Mouse (Mus musculus) regulatory T cell (primary cell): ENCODE results near the gene Gm20696.

ENCODE experiments used
- in situ Hi-C: fragments of 300-600 bp; cut with MboI, MseI; formaldehyde crosslinking; loops from one replicate; pipeline ENCODE4 v1.15.1; 2025; ENCODE audit warnings: high pct_unique_total_duplicates

The Gm20696 gene

DNA sequence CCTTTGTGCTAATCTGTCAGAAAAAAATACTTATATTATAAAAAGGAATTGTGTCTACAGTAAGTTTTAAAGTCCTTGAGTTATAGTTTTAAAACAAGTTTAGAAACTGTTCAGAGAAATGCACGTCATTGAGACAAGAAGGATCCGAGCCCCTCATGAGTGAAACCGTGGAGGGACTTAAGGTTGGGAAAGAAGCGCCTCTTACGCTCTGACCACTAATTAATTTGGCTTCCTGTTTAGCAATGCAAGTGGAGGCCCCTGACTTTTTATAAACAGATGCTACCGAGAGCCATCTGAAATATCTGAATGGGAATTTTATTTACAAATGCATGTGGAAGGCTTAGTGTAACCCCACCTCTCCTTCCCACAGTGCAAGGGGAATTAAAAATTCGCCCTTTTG, 41.3 kb downstream of the Gm20696 start:
- in situ Hi-C loops, result no loop called here

DNA sequence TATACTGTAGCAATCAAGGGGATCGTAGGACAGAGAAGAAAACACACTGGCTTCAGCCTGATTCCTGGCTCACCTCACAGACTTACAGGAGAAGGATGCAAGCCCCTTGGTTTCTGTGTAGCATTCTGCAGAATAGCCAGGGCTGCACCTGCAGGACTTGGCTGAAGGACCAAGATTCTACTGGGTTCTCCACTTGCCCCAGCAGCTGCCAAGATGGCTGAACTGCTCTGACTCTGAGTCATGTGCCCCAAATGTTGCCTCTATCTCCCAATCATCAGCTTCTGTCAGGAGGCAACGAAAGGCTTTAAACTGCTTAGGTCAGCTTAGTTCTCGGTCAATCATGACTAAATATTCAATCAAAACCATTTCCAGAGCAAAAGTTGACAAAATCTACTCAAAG, 42.1 kb downstream of the Gm20696 start:
- in situ Hi-C loops, result no loop called here

DNA sequence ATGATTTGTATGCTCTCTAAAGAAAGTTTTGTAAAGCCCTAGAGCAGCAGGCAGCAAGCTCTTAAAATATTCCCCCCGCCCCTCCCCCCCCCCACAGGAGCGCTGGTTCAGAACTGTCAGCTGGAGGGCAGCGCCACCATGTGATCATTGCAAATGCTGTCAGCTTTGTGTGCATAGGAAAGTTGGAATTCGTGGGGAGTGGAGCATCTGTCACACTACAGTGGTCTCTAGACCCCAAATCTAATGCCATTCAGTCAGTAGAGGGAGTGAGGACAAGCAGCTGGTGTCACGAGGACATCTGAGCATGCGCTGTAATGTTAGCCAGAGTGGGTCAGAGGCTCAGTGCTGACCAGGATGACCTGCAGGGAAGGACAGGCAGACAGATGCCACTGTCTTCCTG, 43.0 kb downstream of the Gm20696 start:
- in situ Hi-C loops, result no loop called here

DNA sequence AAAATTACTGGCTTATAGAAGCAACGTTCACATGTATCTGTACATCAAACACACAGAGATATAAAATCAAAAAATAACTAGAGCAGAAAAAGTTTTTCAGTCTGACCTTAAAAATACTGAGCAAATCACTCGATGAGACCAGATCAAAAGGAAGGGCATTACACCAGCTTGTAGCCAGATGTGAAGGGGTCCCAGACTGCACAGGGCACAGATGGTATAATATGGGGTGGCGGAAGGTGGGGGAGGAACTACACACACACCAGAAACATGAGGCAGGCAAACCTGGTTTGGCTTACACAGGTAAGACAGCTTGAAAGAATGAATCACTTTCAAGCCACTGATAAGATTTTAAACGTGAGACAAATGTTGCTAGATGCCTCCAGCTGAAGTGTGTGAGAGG, 45.4 kb downstream of the Gm20696 start:
- in situ Hi-C loops, result no loop called here

DNA sequence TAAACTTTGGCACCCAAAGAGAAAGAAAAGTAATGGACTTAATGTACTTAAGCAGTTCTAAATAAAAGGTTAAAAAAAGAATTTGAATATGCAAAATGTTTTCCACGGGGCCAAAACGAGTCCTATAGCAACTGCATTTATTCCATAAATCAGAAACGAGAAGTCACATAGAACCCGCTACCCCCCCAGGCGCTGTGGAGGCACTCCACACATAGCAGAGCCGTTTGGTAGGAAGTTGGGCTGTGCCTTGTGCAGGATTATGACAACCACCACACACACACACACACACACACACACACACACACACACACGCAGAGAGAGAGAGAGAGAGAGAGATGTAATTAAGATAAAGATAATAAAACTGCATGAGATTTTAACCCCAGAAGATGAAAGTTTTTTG, 46.1 kb downstream of the Gm20696 start:
- in situ Hi-C loops, result no loop called here

DNA sequence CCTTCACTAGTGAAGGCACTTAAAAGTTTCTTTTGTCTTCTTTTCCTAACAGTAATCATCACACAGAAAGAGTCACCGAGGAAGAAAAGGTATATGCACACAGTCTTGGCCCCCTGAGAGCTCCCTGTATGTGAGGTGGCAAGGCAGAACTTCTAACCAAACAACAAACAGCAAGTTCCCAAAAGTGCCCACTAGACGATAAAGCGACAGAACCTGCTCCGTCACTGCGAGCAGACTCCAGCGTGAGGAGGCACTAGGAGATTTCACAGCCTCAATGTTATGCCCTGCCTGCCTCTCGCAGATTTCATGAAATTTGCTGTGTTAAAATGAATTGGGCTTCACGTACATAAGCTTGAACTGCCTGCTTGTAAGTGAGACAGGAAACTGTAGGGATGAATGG, 46.6 kb downstream of the Gm20696 start:
- in situ Hi-C loops, result no loop called here

DNA sequence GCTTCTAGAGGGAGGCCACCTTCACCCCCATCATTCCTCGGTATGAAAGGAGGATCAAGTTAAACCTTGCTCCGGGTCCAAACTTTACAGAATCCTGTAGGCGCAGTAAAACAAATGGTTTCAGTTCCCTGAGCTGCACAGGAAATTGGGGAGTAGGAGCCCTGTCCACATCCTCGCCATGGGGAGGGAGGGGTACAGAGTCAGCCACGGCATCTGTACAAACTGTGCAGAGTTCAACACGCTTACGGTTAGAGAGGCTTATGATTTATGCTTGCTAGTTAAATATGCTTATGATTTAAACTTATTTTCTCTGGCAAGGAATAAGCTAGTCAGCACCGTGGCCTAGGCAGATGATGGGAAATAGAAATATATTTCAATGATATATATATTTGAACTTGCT, 47.1 kb downstream of the Gm20696 start:
- in situ Hi-C loops, result no loop called here

DNA sequence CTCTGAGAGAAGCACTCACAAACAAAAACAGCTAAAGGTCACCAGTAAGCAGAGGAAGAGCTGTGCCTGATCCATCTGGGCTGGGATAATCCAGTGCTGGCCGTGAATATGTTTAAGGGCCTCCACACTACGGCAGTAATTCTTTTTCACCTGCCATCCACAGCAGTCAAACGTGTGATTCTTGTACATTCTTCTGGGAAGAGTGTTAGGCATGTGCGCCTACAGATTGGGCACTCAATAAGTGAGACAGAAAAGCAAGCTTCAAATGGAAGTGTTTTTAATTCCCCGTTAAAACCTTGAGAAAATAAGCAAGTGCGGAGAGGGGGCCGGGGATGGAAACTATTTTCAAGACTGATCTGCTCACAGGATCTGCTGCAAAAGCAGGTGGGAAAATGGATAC, 48.7 kb downstream of the Gm20696 start:
- in situ Hi-C loops, result no loop called here

DNA sequence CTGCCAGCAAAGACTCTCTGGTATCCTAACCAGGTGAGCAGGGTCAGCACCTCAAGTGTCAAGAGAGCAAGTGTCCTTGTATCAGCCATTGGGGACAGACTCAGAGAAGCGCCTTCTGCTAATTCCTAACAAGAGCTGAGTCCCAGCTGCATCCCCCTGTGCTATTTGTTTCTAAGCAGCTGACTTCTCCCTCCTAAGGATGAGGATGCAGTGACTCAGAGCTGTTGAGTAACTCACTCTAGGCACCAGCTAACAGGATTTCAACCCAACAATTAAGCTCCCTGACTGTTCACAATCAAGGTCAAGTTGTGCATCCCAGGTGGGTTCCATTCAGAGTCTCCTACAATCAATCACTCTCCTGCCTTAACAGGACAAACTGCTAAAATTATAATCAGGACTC, 49.2 kb downstream of the Gm20696 start:
- in situ Hi-C loops, result no loop called here

DNA sequence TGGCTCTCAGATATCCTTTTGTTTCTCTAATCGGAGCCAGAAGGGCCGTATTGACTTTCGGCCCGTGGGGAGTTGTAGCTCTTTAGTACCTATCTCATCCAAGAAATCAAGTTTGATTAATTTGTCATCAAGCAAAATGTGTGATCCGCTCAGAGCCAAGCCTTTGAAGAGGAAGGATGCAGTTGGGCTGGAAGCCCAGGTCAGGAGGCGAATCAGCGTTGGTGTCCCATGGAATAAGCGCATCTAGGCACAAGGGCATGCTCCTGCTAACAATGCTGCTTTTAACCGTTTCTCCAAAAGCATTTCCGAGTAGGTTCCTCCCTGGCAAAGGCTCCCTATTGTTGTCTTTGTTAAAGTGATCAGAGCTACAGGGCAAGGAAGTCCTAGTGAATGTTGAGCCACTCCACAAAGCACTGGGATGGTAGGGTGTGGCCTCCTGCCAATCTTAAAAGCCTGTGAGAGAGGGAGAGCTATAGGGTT, 51.3 kb downstream of the Gm20696 start:
- in situ Hi-C loops, result no loop called here

DNA sequence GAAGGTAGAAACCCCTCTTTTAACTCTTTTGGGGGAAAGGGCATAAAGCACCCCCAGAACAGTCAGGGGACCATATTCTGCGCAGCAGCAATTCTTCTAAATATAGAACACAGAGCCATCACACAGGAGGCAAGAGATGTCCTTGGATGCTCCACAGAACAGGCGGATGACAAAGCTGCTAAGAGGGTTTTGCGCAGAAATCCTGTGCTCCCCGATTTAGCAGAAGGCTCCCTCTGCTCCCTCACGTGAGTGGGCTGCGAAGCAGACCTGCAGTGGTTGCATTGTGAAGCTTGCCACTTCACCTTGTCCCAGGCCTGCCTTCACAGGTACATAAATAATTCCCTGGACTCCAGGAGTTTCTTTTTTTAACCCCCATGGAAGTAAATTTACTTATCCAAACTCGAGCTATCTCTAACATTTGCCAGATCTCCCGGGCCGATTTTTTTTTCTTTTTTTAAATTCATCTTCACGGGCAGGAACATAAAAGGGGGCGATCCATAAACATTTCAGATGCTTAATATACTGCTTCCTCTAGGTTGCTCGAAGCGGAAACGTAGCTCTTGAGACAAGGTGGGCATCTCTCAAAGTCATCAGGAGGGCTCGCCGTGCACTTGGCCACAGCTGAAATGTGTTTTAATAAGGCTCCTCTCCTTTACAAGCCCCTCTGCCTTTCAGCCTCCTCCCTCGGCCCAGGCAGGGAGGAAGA, 51.9 kb downstream of the Gm20696 start:
- in situ Hi-C loops, result no loop called here

DNA sequence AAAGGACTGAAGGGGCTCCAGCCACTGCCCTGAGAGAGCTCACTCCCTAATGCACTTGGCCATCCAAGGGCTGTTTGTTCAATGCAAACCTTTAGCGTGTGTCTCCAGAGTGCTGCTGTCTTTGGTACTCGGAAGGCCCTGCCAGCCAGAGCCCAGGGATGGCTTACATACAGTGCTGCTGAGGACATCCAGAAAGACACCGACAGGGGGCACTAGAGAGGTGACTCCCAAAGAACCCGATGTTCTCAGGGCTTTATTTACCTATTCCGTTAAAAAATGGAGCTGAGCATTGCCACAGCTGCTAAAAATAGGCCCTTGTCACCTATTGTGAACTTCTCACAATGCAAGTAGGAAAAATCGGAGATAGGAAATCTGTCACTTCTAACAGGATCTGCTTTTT, 54.7 kb downstream of the Gm20696 start:
- in situ Hi-C loops, result no loop called here

DNA sequence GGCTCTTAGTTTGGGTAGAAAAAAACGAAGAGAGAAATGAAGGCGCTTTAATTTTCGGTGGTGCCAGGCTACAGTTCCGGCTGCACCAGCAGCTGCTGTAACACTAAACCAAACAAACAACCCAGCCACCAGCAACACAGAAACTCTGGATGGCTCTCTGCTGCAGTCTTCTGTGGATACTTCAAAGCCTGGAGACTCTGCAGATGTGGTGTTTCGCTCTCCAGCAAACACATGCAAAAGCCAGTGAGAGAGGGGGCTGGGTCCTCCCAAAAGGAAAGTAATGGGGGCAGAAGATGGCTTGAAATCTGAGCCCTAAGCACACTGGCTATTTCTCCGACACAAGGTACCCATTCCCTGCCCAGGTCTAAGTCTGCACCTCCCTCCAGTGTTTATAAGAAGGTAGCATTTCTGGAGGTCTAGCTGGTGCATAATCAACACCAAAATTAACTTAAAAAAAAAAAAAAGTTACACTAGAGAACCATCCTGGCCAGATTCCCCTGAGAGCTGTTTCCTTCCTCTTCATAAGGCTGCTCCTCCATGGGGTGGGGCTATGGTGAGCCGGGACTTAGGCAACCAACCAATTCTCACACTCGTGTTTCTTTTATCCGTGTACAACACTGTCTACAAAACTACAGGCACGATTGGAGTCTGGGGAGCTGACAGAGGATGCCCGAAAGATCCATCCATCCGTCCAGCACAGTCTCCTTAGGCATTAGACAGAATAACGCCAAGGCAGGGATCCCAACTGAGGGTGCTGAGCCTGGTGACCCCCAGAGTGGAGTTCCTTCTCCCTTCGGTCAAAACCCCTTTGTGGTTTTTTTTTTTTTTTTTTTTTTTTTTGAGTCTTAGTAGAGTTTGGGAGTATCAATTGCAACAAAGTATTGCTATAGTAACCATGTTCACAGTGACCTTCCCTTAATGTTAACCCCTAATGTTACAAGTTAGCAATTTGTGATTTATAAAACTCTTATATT, 55.9 kb downstream of the Gm20696 start:
- in situ Hi-C loops, result no loop called here

DNA sequence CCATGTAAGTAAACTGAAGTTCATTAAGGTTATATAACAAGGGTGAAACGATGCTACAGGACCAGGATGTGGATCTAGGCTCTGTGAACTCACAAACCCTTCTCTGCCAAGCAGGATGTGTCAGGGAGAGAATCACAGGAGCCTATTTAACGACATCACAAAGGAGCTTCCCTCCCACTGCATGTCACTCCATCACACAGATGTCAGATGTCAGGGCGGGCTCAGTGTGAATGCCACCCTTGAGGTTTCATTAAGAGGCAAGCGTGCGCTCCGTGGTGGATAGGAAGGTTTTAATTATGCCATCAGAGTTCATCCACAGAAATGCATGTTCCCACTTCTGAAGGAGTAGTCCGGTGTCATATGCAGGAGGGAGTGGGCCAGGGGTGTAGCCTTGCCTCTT, 60.5 kb downstream of the Gm20696 start:
- in situ Hi-C loops, result no loop called here

DNA sequence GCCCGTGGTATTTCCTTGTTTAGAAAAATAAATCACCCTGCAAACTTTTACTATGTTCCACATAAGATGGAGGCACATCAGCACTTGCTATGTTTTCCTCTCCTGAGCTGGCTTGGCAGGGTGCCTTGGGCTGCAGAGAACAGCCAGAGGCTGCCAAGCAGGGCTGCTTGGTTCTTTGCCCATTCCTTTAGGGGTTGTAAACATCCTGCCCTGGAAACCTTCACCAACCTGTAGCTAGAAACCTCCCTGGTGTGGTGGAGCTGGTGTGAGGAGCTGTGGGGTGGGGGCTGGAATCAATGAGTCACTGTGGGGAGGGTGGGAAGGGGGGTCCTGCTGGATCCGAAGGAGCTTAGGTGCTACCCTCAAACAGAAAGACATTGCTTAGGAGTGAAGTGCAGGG, 61.8 kb downstream of the Gm20696 start:
- in situ Hi-C loops, result no loop called here

DNA sequence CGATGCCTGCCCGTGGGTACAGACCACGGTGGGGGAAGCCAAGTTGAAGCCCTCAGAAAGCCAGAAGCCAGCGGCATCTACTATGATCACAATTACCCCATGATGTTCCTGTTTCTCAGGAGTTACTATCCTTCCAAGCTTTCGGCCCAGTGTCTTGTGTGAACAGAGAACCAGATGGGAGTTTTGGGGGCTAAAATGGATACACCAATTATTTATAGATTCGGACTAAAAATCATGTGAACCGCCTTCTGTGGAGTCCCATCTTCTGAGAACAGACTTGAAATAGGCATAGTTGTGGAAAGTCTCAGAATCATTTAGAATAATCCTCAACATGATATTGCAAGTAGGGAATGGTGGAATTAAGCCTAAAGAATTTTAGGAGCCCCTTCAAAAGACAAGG, 64.2 kb downstream of the Gm20696 start:
- in situ Hi-C loops, result no loop called here

DNA sequence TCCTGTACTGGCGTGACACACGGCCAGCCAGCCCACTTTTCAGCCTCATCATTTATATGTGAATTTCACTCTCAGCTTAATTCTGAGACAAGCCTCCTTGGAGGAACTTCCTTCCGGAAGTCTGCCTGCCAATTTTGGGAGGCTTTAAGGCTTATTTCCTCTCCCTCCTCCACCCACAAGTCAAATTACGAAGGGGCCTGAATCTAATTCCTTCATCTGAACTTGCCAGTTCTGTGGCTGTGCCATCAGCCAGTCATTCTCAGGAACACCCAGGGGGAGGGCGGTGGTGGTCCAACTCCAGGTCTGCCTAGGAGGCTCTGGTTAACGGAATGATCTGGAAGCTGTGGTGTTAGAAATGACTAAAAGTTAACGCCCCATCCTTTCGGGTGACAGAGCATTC, 65.7 kb downstream of the Gm20696 start:
- in situ Hi-C loops, result no loop called here

DNA sequence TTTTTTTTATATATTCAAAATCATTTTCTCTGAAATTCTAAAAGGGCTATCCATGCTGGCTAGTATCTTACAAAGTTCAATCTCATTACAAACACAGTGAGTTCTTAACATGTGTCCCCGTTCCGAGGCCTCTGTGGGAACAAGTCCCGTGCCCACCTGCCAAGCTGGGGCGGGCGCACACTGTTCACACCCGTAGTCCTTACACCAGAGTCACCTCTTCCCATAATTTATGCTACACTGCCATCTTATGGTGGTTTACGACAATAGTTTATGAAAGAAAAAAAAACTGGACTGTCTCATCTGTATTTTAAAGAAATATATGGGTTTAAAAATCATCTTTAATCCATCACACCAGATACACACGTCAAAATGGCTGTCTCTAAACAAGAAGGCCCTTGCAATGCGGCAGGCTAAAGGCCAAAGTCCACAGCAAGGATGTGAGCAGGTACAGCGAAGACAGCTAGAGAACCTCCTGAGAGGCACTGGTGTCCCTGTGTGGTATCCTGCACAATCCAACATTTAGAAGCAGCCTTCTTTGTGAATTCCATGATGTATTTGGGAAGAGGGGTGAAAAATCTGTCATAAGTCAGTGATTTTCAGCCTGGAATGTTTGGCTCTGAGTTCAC, 66.3 kb downstream of the Gm20696 start:
- in situ Hi-C loops, result no loop called here

DNA sequence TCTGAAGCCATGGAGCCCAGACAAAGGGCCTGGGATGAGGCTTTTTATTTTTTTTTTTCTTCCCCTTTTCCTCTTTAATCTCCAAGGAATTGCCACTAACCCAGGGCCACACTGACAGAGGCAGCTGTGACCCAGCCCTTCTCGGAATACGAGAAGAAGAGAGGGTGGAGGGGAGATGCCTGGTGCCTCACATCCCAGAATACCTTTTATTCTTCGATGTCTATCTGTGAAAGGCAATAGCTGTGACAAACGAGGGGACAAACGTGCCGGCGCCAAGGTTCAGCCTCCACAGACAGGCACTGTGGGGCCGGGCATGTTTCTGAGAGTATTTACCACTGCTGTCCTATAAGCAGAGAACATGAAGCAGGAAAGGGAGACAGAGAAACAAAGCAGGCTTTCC, 66.9 kb downstream of the Gm20696 start:
- in situ Hi-C loops, result loop anchor here (5.0 kb wide), 1 partner anchor 52 kb away; no protein-coding TSS in a partner anchor

DNA sequence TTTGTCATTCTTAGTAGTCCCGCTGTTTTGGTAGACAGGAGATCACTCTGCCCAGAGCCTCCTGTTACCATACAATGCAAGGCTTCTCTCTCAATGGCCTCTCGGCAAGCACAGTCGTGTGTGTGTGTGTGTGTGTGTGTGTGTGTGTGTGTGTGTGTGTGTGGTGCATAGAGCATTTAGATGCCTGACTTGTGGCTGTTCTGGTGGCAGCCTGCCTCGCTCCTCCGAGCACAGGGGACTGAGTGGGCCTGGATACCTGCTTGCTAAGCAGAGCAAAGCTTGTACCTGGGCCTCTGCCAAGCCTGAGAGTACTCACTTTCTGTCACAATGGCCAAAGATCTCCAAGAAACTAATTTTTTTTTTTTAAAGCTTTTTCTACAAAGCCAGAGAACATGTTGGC, 67.4 kb downstream of the Gm20696 start:
- in situ Hi-C loops, result loop anchor here (5.0 kb wide), 1 partner anchor 52 kb away; no protein-coding TSS in a partner anchor

DNA sequence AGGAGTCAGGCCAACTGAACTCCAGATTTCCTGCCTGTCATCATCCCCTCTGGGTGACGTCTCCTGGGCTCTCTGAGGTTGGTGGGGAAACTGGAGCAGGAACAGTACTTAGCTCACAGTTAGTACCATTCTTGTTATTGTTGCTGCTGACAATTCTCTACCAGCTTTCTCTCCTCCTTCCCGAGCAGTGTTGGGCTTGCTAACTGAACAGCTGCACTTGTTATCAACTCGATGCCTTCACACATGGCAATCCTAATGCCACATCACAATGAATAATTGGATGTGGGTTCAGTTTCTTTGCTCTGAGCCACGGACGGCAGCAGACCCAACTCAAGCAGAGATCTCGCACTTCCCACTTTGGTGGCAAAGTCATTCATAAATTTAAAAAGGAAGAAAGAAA, 89.6 kb downstream of the Gm20696 start:
- in situ Hi-C loops, result no loop called here

DNA sequence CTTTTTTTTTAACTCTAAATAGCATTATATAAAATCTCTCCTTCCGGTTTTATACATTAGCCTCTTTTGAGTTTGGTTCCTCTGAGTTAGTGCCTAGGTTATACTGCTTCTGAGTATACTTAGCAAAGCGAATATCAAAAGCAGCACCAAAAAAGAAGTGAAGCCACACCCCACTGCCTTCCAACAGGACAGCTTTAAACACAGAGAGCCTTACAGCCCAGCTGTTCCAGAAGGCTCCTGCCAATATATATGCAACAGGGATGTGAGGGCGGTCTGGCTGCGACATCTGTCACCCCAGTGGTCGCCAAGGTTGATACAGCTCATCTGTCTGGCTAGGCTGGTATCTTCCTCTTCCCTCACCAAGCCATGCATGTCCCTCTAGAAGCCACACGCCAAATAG, 91.0 kb downstream of the Gm20696 start:
- in situ Hi-C loops, result no loop called here
